Mouse (Mus musculus): ENCODE data around the gene Hoxd9. TPM values are rescaled to one million over a fixed set of nuclear protein-coding genes. Genes with fewer than 3 reads are reported as not detected.

Hoxd9 gene
- total and polyA plus RNA-seq, 3 experiments, result not detected

DNA sequence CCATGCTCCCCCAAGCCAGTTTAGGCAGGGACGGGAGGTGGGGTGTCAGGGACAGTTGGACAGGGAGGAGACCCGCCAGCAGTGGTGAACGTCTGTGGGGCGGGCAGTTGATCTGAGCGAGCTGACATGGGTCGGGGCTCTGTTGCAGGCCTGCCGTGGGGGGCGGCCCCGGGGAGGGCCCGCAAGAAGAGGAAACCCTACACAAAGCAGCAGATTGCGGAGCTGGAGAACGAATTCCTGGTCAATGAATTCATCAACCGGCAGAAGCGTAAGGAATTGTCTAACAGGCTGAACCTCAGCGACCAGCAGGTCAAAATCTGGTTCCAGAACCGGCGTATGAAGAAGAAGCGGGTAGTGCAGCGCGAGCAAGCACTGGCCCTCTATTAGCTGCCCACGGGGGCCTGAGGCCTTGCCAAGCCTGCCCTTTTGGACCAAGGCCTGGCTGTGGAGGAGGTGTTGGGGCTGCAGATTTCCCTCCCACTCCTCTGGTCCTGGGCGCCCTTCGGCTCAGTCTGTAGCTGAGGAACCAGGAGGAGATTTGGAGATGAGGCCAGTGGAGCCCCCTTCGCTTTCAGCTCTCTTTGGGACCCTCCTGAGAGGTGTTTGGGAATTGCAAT lies 21.8 kb upstream of the Hoxd9 start:
- Histone ChIP-seq H3K4me2 (ENCODE audit: insufficient read depth, low read depth, poor library complexity, severe bottlenecking) (no peak overlapping the region), H3K4me3 (replicated peaks in 1 of 3; ENCODE audit: low read depth in 2 of 3, low read length in 2 of 3, poor library complexity in 1 of 3) (no peak overlapping the region), H3K79me2 (replicated peaks; ENCODE audit: control insufficient read depth, extremely low read depth, insufficient read depth, poor library complexity, severe bottlenecking) (no peaks in the 10 kb centered on the region), H3K4me1 (ENCODE audit: control insufficient read depth in 1 of 2, insufficient read depth in 2 of 2) (0 out of 4 replicates have a peak, but pooled peaks cover 0 to 5% of the 10 kb centered on the region in 2 experiments), H3K36me3 (replicated peaks in 1 of 2; ENCODE audit: control insufficient read depth in 1 of 2, insufficient read depth in 1 of 2, low read length in 1 of 2) (no peaks in the 10 kb centered on the region), H3K9ac (ENCODE audit: insufficient read depth, low read depth) (no peak overlapping the region), H3K9me3 (replicated peaks; ENCODE audit: low read length) (peaks cover 9% of the 10 kb centered on the region), H3K27me3 (replicated peaks) (no peaks in the 10 kb centered on the region), H3K27ac (ENCODE audit: insufficient read depth, low read depth) (no peak overlapping the region)
- TF ChIP-seq MXI1 (IDR thresholded peaks at IDR 0.05; ENCODE audit: low read depth, low read length) (no peak), MAFK (IDR thresholded peaks at IDR 0.05; ENCODE audit: insufficient replicate concordance, low read length) (no peak), EP300 (IDR thresholded peaks at IDR 0.05; ENCODE audit: low read length) (no peak), PAX5 (IDR thresholded peaks at IDR 0.05; ENCODE audit: low read length) (no peak)
- dilution Hi-C loops (cut with MboI; ENCODE audit: extremely low pct_ligation_motif_present, extremely low pct_unique_long_range_greater_than_20kb, low sequenced_read_pairs), result no loop called here
- no peak for DNase-seq (ENCODE audit: extremely low read depth)
- in situ Hi-C loops (cut with MboI; ENCODE audit: low pct_ligation_motif_present, low pct_unique_long_range_greater_than_20kb, low sequenced_read_pairs), result loop anchor here (25.0 kb wide), 1 partner anchor 637 kb away; no protein-coding TSS in a partner anchor

DNA sequence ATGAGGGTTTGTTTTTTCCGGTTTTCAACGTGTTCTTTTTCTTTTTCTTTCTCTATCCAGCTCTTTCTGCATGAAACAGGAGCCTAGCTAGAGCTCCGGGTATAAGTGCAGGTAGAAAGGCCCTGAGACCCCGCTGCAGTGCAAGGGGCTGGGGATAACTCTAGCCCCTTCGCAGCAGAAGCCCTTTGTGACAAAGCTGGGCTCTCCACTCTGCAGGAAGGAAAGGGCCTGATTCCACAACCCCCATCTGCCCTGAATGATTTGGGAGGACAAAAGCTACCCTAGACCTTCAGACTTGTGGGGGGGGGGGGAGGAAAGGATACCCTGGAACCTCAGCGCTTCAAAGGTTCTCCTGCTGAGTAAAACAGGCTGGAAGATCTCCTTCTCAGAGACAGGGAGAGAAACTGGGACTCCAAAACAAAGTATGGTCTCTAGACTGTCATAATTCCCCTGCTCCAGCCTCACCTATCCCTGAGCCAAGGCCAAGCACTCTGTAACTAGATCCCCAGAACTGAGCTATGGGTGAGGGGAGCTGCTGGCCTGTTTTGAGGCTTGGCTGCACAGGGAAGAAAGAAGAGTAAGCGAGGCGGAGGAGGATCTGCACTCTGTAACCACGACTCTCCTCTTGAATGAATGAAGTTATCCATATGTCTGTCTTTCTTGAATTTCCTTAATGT lies 21.0 kb upstream of the Hoxd9 start:
- Histone ChIP-seq H3K4me3 (replicated peaks in 1 of 3; ENCODE audit: low read depth in 2 of 3, low read length in 2 of 3, poor library complexity in 1 of 3) (no peak overlapping the region), H3K4me1 (ENCODE audit: control insufficient read depth in 1 of 2, insufficient read depth in 2 of 2) (0 out of 4 replicates have a peak, but pooled peaks cover 0 to 5% of the 10 kb centered on the region in 2 experiments), H3K79me2 (replicated peaks; ENCODE audit: control insufficient read depth, extremely low read depth, insufficient read depth, poor library complexity, severe bottlenecking) (no peaks in the 10 kb centered on the region), H3K36me3 (replicated peaks in 1 of 2; ENCODE audit: control insufficient read depth in 1 of 2, insufficient read depth in 1 of 2, low read length in 1 of 2) (no peaks in the 10 kb centered on the region), H3K27ac (ENCODE audit: insufficient read depth, low read depth) (no peak overlapping the region), H3K9ac (ENCODE audit: insufficient read depth, low read depth) (no peak overlapping the region), H3K4me2 (ENCODE audit: insufficient read depth, low read depth, poor library complexity, severe bottlenecking) (no peak overlapping the region), H3K27me3 (replicated peaks) (no peaks in the 10 kb centered on the region), H3K9me3 (replicated peaks; ENCODE audit: low read length) (peaks cover 11% of the 10 kb centered on the region)
- dilution Hi-C loops (cut with MboI; ENCODE audit: extremely low pct_ligation_motif_present, extremely low pct_unique_long_range_greater_than_20kb, low sequenced_read_pairs) (no loop called here), in situ Hi-C loops (cut with MboI; ENCODE audit: low pct_ligation_motif_present, low pct_unique_long_range_greater_than_20kb, low sequenced_read_pairs) (loop anchor here (25.0 kb wide), 1 partner anchor 636 kb away; no protein-coding TSS in a partner anchor)
- DNase-seq (ENCODE audit: extremely low read depth), result no peak
- TF ChIP-seq MAX (IDR thresholded peaks at IDR 0.05; ENCODE audit: low read length), result no peak
- no peak for TF ChIP-seq ZNF384 (IDR thresholded peaks at IDR 0.05; ENCODE audit: low read depth, low read length)
- no peak for TF ChIP-seq USF1 (IDR thresholded peaks at IDR 0.05; ENCODE audit: low read depth, low read length)
- no peak for TF ChIP-seq JUND (conservative IDR thresholded peaks at IDR 0.05; ENCODE audit: low read depth, low read length)
- TF ChIP-seq ETS1 (conservative IDR thresholded peaks at IDR 0.05; ENCODE audit: low read depth, low read length), result no peak
- no peak for TF ChIP-seq UBTF (IDR thresholded peaks at IDR 0.05; ENCODE audit: low read depth, low read length)
- TF ChIP-seq SIN3A (IDR thresholded peaks at IDR 0.05; ENCODE audit: low read length), result no peak
- no peak for TF ChIP-seq NRF1 (IDR thresholded peaks at IDR 0.05; ENCODE audit: low read depth, low read length)
- no peak for TF ChIP-seq KAT2A (IDR thresholded peaks at IDR 0.05; ENCODE audit: insufficient replicate concordance, low read length)
- TF ChIP-seq ZC3H11A (IDR thresholded peaks at IDR 0.05; ENCODE audit: low read depth, low read length), result no peak
- no peak for TF ChIP-seq GABPA (IDR thresholded peaks at IDR 0.05; ENCODE audit: insufficient replicate concordance, low read depth, low read length)
- TF ChIP-seq POLR2AphosphoS2 (IDR thresholded peaks at IDR 0.05; ENCODE audit: low read depth, low read length), result no peak
- TF ChIP-seq USF2 (conservative IDR thresholded peaks at IDR 0.05; ENCODE audit: low read depth, low read length), result no peak
- no peak for TF ChIP-seq CHD1 (IDR thresholded peaks at IDR 0.05; ENCODE audit: low read depth, low read length)
- no peak for TF ChIP-seq ZMIZ1 (IDR thresholded peaks at IDR 0.05; ENCODE audit: low read depth, low read length)
- TF ChIP-seq HCFC1 (IDR thresholded peaks at IDR 0.05; ENCODE audit: low read depth, low read length), result no peak

Measured in CH12.LX (cell line).